Mouse (Mus musculus) small intestine, adult 2 months (tissue): ENCODE measurements around the gene Stk24. TPM values are rescaled to one million over a fixed set of nuclear protein-coding genes. Genes with fewer than 3 reads are reported as not detected.

ENCODE experiments used
- H3K27ac ChIP-seq: fragments of 200-500 bp; 2 replicates; pipeline ENCODE4 v1.5.1; 2012; ENCODE audit warnings: low read depth, low read length, control low read depth, inconsistent platforms; ENCODE audit not compliant: insufficient read depth
- H3K27me3 ChIP-seq: fragments of 200-500 bp; 2 replicates; pipeline ENCODE4 v1.6.1; 2012; ENCODE audit warnings: mild to moderate bottlenecking, moderate library complexity, low read length, inconsistent platforms; ENCODE audit not compliant: control insufficient read depth, insufficient read depth
- H3K36me3 ChIP-seq: fragments of 200-500 bp; 2 replicates; pipeline ENCODE4 v1.6.1; 2012; ENCODE audit warnings: mild to moderate bottlenecking, low read length, control low read depth, inconsistent platforms; ENCODE audit not compliant: control insufficient read depth, insufficient read depth
- H3K4me1 ChIP-seq: fragments of 200-500 bp; 2 replicates; pipeline ENCODE4 v1.6.1; 2012; ENCODE audit warnings: low read length, inconsistent platforms, mixed read lengths; ENCODE audit not compliant: control insufficient read depth, insufficient read depth, insufficient read length
- H3K4me3 ChIP-seq: fragments of 200-500 bp; 2 replicates; pipeline ENCODE4 v1.5.1; 2012; ENCODE audit warnings: low read depth, mild to moderate bottlenecking, control low read depth, inconsistent platforms, low read length, moderate library complexity
- CTCF ChIP-seq: fragments of 200-500 bp; IDR thresholded peaks from 2 replicates; pipeline ENCODE4 v1.5.1; 2012; ENCODE audit warnings: low read depth, mild to moderate bottlenecking, control low read depth, inconsistent platforms, low read length, moderate library complexity, mixed read lengths; ENCODE audit not compliant: insufficient replicate concordance, insufficient read length; ENCODE audit errors: extremely low read depth
- POLR2A ChIP-seq: fragments of 200-500 bp; IDR thresholded peaks from 2 replicates; pipeline ENCODE4 v1.6.1; 2012; ENCODE audit warnings: low read depth, mild to moderate bottlenecking, control low read depth, inconsistent platforms, low read length, moderate library complexity
- WGBS: fragments of 180-500 bp; shearing (Covaris S2); methylation state at CpG from one replicate; pipeline ENCODE4 v1.1.7; 2018; 5-methylcytosine and 5-hydroxymethylcytosine counted together
- polyA plus RNA-seq: library from polyadenylated mRNA; depleted of rRNA; stranded (reverse); fragments of >200 nt; gene quantifications from 2 replicates; pipeline ENCODE4 v1.2.3, GENCODE M21; 2012

The Stk24 gene
- polyA plus RNA-seq, 1 experiment, result 35.4 TPM

DNA sequence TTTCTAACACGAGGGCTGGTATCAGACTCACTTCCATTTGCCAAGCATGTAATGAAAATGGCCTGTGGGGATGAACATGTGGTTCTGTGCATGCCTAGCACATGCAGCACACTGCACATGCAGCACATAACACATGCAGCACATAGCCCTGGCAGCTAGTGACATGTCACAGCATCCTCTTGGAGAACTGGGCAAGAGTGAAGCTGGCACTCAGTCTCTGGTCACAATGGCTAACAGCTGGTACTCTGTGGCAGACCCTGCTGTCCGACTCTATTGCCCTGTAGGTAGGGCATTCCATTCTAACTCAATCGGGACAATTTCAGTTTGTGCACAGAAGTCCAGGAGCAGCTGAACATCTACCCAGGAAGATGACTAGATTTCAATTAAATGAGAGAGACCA, 36.9 kb downstream of the Stk24 start:
- Histone ChIP-seq H3K27ac (no peak overlapping the region; the same call in 1 of the 2 replicates), H3K36me3 (0 out of 2 replicates have a peak, but pooled peaks cover under 1% of the 10 kb centered on the region), H3K4me1 (peaks cover 69% of the 10 kb centered on the region), H3K4me3 (no peak overlapping the region), H3K27me3 (no peaks in the 10 kb centered on the region)
- 80% methylated on average over 3 of the region's 3 CpGs for WGBS
- no peak for TF ChIP-seq CTCF
- TF ChIP-seq POLR2A, result no peak

DNA sequence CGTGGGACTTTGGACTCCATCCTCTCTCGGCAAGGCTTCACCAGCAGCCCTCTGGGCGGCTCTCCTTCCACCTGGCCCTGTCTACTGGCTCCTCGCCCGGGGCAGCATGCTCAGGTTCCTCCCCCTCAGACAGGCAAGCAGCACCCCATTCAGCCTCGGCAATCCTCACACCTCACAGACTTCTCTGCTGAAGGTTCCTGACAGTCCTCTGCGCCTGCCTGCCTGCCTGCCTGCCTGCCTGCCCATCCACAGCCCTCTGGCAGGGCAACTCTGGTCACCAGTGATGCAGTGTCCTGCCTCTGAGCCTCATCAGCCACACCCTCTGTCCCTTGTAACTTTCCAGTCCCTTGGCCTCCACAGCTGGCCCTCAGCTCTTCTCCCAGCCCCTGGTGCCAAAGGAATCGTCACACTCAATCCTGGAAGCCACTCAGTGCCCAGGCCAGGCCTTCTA, 39.8 kb downstream of the Stk24 start:
- 24% methylated on average over 8 of the region's 8 CpGs for WGBS
- Histone ChIP-seq H3K36me3 (peaks cover 24% of the 10 kb centered on the region), H3K27ac (peak overlapping the region; percentile 57; the same call in 1 of the 2 replicates), H3K27me3 (no peaks in the 10 kb centered on the region), H3K4me1 (peaks cover 49% of the 10 kb centered on the region), H3K4me3 (no peak overlapping the region)
- TF ChIP-seq CTCF, result no peak

DNA sequence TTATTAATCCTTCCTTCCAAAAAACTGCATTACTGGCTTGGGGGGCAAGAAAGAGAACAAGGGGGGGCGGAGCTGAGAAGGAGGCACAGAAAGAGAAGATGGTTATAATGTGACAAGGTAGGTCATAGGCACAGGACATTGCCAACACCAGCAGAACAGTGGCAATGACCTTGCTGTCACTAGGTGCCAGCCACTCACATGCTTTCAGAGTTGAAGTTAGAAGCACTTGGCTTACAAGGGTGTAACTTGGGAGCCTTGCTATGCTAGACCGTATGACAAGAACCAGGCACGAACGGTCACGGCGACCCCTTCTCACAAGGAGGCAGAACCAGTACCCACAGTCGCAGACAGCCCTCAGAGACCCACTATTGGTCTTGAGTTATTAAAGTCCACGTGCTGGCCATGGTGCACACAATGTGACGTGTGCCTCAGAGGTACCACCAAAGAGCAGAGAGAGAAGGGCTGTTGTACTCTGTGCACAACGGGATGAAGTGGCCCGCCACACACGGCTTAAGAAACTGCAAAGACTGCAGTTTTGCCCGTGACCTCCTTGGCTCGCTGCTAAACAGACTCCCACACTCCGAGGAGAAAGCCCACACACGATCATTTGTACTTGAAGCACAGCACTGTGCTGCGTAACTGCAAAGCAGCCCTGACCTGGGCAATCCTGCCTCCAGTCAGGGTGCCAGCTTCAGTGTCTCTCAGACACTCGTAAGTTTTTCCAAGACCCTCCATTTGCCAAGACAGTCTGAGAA, 40.8 kb downstream of the Stk24 start:
- Histone ChIP-seq H3K36me3 (peaks cover 24% of the 10 kb centered on the region), H3K4me1 (peaks cover 46% of the 10 kb centered on the region), H3K27me3 (no peaks in the 10 kb centered on the region), H3K4me3 (no peak overlapping the region), H3K27ac (no peak overlapping the region)
- 77% methylated on average over 18 of the region's 18 CpGs for WGBS
- TF ChIP-seq POLR2A (no peak), CTCF (no peak)

DNA sequence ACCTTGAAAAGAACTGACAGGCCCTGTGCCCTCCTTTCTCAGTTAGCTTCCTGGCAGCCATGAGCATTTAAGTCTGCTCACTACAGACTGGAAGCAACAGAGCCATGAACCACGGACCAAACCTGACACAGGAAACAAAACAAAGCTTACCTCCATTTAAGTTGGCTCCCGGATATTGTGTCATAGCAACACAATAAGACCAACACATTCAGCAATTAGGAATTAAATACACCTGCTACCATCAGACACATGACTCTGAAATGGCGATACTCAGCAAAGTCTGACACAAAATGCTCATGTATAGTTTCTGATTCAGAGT, 49.8 kb downstream of the Stk24 start:
- peaks cover under 1% of the 10 kb centered on the region; the same call in 1 of the 2 replicates for H3K36me3 ChIP-seq
- no peak overlapping the region for H3K27ac ChIP-seq
- TF ChIP-seq CTCF (no peak), POLR2A (no peak)
- no peak overlapping the region for H3K4me3 ChIP-seq
- H3K4me1 ChIP-seq, result peaks cover 30% of the 10 kb centered on the region
- no peaks in the 10 kb centered on the region for H3K27me3 ChIP-seq
- 63% methylated on average over 3 of the region's 3 CpGs for WGBS

DNA sequence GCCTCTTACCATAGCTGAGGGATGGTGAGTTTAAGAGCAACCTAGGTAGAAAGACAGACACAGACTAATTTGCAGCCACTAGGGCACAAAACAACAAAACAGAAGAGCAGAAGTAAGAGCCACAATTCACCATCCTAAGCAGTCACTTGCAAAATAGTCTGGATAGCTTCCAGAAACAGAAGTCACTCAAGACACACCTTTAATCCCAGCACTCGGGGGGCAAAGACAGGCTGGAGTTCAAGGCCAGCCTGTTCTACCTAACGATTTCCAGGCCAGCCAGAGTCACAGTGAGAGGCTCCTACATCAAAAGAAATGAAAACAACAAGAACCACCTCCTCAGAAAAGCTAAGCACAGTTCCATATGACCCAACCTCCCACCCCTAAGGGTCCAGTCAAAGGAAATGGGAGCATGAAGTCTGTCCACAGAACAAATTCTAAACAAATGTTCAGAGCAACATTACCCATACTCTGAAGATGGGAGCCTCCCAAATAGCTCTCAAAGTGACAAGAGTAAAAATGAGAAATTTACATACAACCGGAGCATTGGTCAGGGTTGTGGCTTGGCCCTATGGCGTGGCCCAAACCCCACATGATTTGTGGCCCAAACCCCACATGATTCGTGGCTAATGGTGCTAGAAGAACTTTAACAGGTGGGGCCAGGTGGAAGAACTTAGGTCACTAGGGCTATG, 50.3 kb downstream of the Stk24 start:
- Histone ChIP-seq H3K27me3 (no peaks in the 10 kb centered on the region), H3K36me3 (no peaks in the 10 kb centered on the region), H3K27ac (no peak overlapping the region), H3K4me3 (no peak overlapping the region), H3K4me1 (peaks cover 32% of the 10 kb centered on the region)
- 51% methylated on average over 5 of the region's 5 CpGs for WGBS
- no peak for TF ChIP-seq POLR2A
- TF ChIP-seq CTCF, result no peak

DNA sequence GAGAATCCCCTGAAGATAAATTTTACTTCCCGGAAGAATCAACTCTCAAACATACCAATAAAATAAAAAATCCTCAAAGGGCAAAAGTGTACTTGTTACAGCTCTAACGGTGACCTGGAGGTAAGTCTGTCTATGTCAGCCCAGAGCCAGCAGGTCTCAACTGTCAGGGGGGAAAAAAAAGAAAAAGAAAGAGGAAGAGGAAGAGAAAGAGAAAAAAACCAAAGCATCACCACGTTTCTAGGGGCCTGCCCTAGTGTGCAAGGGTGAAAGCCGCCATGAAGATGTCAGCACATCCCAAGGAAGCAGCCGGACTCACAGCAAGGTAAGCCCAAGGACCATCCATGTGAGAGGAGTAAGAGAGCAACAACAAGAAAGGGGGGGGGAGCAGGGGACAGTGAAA, 50.9 kb downstream of the Stk24 start:
- TF ChIP-seq CTCF, result no peak
- no peak for TF ChIP-seq POLR2A
- 67% methylated on average over 5 of the region's 5 CpGs for WGBS
- peaks cover 37% of the 10 kb centered on the region for H3K4me1 ChIP-seq
- H3K27me3 ChIP-seq, result no peaks in the 10 kb centered on the region
- no peaks in the 10 kb centered on the region for H3K36me3 ChIP-seq
- H3K27ac ChIP-seq, result no peak overlapping the region
- no peak overlapping the region for H3K4me3 ChIP-seq

DNA sequence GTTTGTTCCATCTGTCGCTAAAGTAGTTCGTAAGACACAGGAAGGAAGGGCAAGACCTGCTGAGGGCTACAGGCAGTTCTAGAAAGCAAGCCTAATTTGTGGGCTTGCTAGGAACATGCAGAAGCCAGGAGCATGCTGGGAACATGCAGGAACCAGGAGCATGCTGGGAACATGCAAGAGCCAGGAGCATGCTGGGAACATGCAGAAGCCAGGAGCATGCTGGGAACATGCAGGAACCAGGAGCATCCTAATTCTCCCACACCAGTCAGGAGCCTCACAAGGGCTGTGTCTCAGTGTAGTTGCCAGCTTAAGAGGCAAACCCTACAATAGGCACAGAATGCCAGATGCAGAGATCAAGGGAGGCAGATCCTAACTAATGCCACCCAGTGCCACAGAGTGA, 53.4 kb downstream of the Stk24 start:
- Histone ChIP-seq H3K27ac (no peak overlapping the region), H3K27me3 (no peaks in the 10 kb centered on the region), H3K4me3 (no peak overlapping the region), H3K36me3 (no peaks in the 10 kb centered on the region), H3K4me1 (peaks cover 45% of the 10 kb centered on the region)
- TF ChIP-seq CTCF (no peak), POLR2A (no peak)
- 89% methylated on average over 2 of the region's 2 CpGs for WGBS
